Comparison of ENCODE assay signal across 21 mouse cellular contexts in the genomic region with DNA sequence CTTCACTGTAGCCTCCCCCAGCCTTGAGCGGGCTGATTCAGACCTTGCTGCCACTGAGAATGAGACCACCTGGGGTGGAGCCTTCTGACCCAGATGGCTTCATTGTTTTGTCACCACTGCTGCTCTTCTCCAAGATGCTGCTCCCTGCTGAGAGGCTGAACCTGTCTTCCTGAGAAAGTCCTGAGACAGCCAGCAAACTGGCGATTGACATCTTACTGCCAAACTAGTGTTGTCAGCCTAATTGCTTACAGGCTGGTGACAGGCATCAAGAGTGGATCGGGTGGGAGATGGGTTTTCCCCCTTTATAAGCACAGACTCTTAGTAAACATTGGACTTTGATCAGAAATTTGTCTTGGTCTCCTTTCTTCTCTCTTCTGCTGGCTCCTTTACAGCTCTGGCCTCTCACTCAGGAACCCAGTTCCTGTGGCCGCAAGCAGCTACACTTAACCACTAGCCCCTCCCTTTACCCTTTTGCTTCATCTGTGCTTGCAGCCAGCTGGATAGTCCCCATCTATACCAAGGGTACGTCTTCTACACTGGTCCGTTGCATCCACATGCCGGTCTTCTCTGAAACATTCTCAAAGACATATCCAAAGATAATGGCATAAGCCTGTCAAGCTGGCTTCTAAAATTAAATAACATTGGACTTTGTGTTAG. TPM values are rescaled to one million over a fixed set of nuclear protein-coding genes. Genes with fewer than 3 reads are reported as not detected.
DNase-seq lines count a peak whose midpoint lies in the region; ATAC-seq and TF ChIP-seq lines count a peak whose summit lies in the region.
"Had no signal": no experiment of that assay in that cellular context is flagged by ENCODE, and none has a peak within 500 bp of the region (broad histone marks: within the 10 kb centered on the region; RNA-seq: fewer than 3 reads in every experiment).

No protein-coding gene starts in this region.

- H3K27me3 ChIP-seq in liver, adult 2 months (ENCODE audit: control insufficient read depth, insufficient read depth, low read length) = no peaks in the 10 kb centered on the region
- peaks cover 8% of the 10 kb centered on the region; the same call in 1 of the 2 replicates for H3K27me3 ChIP-seq in liver, embryonic 12.5 days (replicated peaks)
- no peaks in the 10 kb centered on the region for H3K27me3 ChIP-seq in ES-Bruce4 (ENCODE audit: control insufficient read depth, insufficient read depth, low read length, poor library complexity, severe bottlenecking)
- H3K27me3 ChIP-seq: embryonic facial prominence, embryonic 15.5 days had no signal

- H3K4me3 ChIP-seq in liver, adult 2 months (ENCODE audit: insufficient read depth, low read depth, low read length) = no peak overlapping the region
- H3K4me3 ChIP-seq in liver, embryonic 12.5 days = no peak overlapping the region
- H3K4me3 ChIP-seq in ES-Bruce4 (ENCODE audit: low read depth, low read length) = no peak overlapping the region
- H3K4me3 ChIP-seq: embryonic facial prominence, embryonic 15.5 days; erythroblast, embryonic 14.5 days; forebrain, embryonic 10.5 days; heart, embryonic 10.5 days had no signal

- H3K79me2 ChIP-seq in liver, adult 2 months (ENCODE audit: control insufficient read depth, insufficient read depth, low read length) = no peaks in the 10 kb centered on the region

- no peaks in the 10 kb centered on the region for H3K36me3 ChIP-seq in liver, adult 2 months (ENCODE audit: control insufficient read depth, insufficient read depth, low read length)
- H3K36me3 ChIP-seq in liver, embryonic 12.5 days = no peaks in the 10 kb centered on the region
- no peaks in the 10 kb centered on the region for H3K36me3 ChIP-seq in ES-Bruce4 (ENCODE audit: control insufficient read depth, insufficient read depth, low read length, poor library complexity, severe bottlenecking)
- H3K36me3 ChIP-seq: embryonic facial prominence, embryonic 15.5 days; forebrain, embryonic 10.5 days; heart, embryonic 10.5 days had no signal

- intact Hi-C loops in left cerebral cortex, postnatal 4 days (cut with DNase I) = no loop called here

- TF ChIP-seq CTCF in liver, adult 2 months (IDR thresholded peaks at IDR 0.05; ENCODE audit: low read depth, low read length) = no peak
- TF ChIP-seq CTCF in ES-Bruce4 (IDR thresholded peaks at IDR 0.05; ENCODE audit: low read depth, low read length) = no peak

- no peak overlapping the region for H3K4me2 ChIP-seq in liver, embryonic 12.5 days
- H3K4me2 ChIP-seq: embryonic facial prominence, embryonic 15.5 days; hindbrain, embryonic 14.5 days had no signal

- DNase-seq in liver, adult 2 months (ENCODE audit: extremely low read depth, low read depth, low spot score) = no peak
- DNase-seq in adipocyte (ENCODE audit: low spot score) = peak; percentile 77
- DNase-seq in cerebellum, adult 9-11 months = no peak
- no peak for DNase-seq in left cerebral cortex, postnatal 4 days
- DNase-seq in kidney, adult 8-10 months = no peak
- DNase-seq: adrenal gland, postnatal 14 days; cerebellum, adult 18-20 months; embryo, embryonic 11 days; gastrocnemius, postnatal 36 days; heart, adult 18-20 months; heart, postnatal 10 days had no signal

- H3K9me3 ChIP-seq in liver, embryonic 12.5 days (replicated peaks) = no peaks in the 10 kb centered on the region
- H3K9me3 ChIP-seq in ES-Bruce4 (replicated peaks; ENCODE audit: control insufficient read depth, insufficient read depth, low read length, poor library complexity, severe bottlenecking) = no peaks in the 10 kb centered on the region
- H3K9me3 ChIP-seq: embryonic facial prominence, embryonic 15.5 days; forebrain, embryonic 10.5 days; heart, embryonic 10.5 days had no signal

- no peak for TF ChIP-seq POLR2A in liver, adult 2 months (IDR thresholded peaks at IDR 0.05; ENCODE audit: extremely low read depth, insufficient read depth, low read length)
- TF ChIP-seq POLR2A in ES-Bruce4 (IDR thresholded peaks at IDR 0.05; ENCODE audit: insufficient read depth, low read length) = no peak

- 80% methylated on average over 7 of the region's 7 CpGs for WGBS in liver, adult 2 months
- WGBS in liver, embryonic 12.5 days (ENCODE audit: insufficient replicate concordance) = 60% methylated on average over 7 of the region's 7 CpGs

- no peak for ATAC-seq in liver, embryonic 12.5 days
- ATAC-seq in megakaryocyte progenitor cell, adult 5-6 weeks (replicated peaks; ENCODE audit: poor library complexity) = peak; percentile 59
- ATAC-seq: forebrain, embryonic 14.5 days had no signal

- H3K9ac ChIP-seq in liver, adult 2 months (ENCODE audit: low read depth, low read length) = no peak overlapping the region
- H3K9ac ChIP-seq in liver, embryonic 12.5 days = no peak overlapping the region
- no peak overlapping the region for H3K9ac ChIP-seq in ES-Bruce4 (ENCODE audit: low read depth, poor library complexity, severe bottlenecking)
- H3K9ac ChIP-seq: embryonic facial prominence, embryonic 15.5 days; hindbrain, embryonic 14.5 days had no signal

- 0 out of 2 replicates have a peak, but pooled peaks have one; percentile 38 for TF ChIP-seq EP300 in ES-Bruce4 (IDR thresholded peaks at IDR 0.05; ENCODE audit: insufficient read depth, low read depth, low read length)

- peak overlapping the region; percentile 98 for H3K27ac ChIP-seq in liver, adult 2 months (replicated peaks; ENCODE audit: insufficient read depth, low read depth, low read length)
- H3K27ac ChIP-seq in liver, embryonic 12.5 days = no peak overlapping the region
- no peak overlapping the region for H3K27ac ChIP-seq in ES-Bruce4 (ENCODE audit: insufficient read depth, low read length)
- H3K27ac ChIP-seq: embryonic facial prominence, embryonic 15.5 days; forebrain, embryonic 10.5 days; heart, embryonic 10.5 days; hindbrain, embryonic 14.5 days had no signal

- peaks cover 18% of the 10 kb centered on the region for H3K4me1 ChIP-seq in liver, adult 2 months (ENCODE audit: control insufficient read depth, insufficient read depth, low read length)
- peaks cover 5% of the 10 kb centered on the region; the same call in 1 of the 2 replicates for H3K4me1 ChIP-seq in liver, embryonic 12.5 days
- peaks cover 3% of the 10 kb centered on the region for H3K4me1 ChIP-seq in ES-Bruce4 (ENCODE audit: control insufficient read depth, insufficient read depth, low read length)
- H3K4me1 ChIP-seq: embryonic facial prominence, embryonic 15.5 days; heart, embryonic 10.5 days had no signal

RNA-seq across cellular contexts. Expression of gene Gm19426, which starts 13.7 kb away (rescaled TPM):
- 1.7 and 3.1 TPM in 2 replicates for total RNA-seq in liver, adult 2 months (2014; rRNA removed)
- polyA plus RNA-seq in liver, adult 2 months (2012; rRNA removed) = 1.9 and 3.0 TPM in 2 replicates
- 3.8 and 3.9 TPM in 2 replicates for polyA plus RNA-seq in liver, embryonic 12.5 days (2016; fragmentation: Nextera tagmentation; extraction: Ambion mirVana)
- polyA plus RNA-seq in ES-Bruce4 (2011; ENCODE audit: insufficient read depth, insufficient read length, low read depth, missing spikeins) = 9.9 and 10.3 TPM in 2 replicates
- total RNA-seq in megakaryocyte progenitor cell, adult 5-6 weeks (2015) = 0.39 TPM in 1 of 2 replicates, not detected in the other
- not detected in 2 replicates for total RNA-seq in megakaryocyte progenitor cell, adult 5-6 weeks (2017)
- 1 to 10 TPM; 5.8 to 6.9 TPM for total RNA-seq in left cerebral cortex, postnatal 4 days (2021)
- total RNA-seq: hematopoietic stem cell, adult 5-6 weeks had no signal

RNA-seq across cellular contexts. Expression of gene Serping1, which starts 18.1 kb away (rescaled TPM):
- 298 and 437 TPM in 2 replicates for total RNA-seq in liver, adult 2 months (2014; rRNA removed)
- polyA plus RNA-seq in liver, adult 2 months (2012; rRNA removed) = 979 and 1,033 TPM in 2 replicates
- polyA plus RNA-seq in liver, embryonic 12.5 days (2016; fragmentation: Nextera tagmentation; extraction: Ambion mirVana) = 30.8 and 32.3 TPM in 2 replicates
- 17.2 and 19.2 TPM in 2 replicates for polyA plus RNA-seq in ES-Bruce4 (2011; ENCODE audit: insufficient read depth, insufficient read length, low read depth, missing spikeins)
- 0.22 TPM in 1 of 2 replicates, not detected in the other for total RNA-seq in megakaryocyte progenitor cell, adult 5-6 weeks (2015)
- not detected in 2 replicates for total RNA-seq in megakaryocyte progenitor cell, adult 5-6 weeks (2017)
- total RNA-seq in left cerebral cortex, postnatal 4 days (2021) = 1 to 10 TPM; 5.6 to 6.2 TPM
- total RNA-seq: hematopoietic stem cell, adult 5-6 weeks had no signal
- polyA plus RNA-seq: erythroblast, embryonic 14.5 days had no signal

RNA-seq across cellular contexts. Expression of gene Ypel4, which starts 23.3 kb away (rescaled TPM):
- not detected in 2 replicates for total RNA-seq in liver, adult 2 months (2014; rRNA removed)
- polyA plus RNA-seq in liver, adult 2 months (2012; rRNA removed) = 0.05 TPM in 2 replicates
- 49.8 and 52.1 TPM in 2 replicates for polyA plus RNA-seq in liver, embryonic 12.5 days (2016; fragmentation: Nextera tagmentation; extraction: Ambion mirVana)
- 0.56 and 0.73 TPM in 2 replicates for polyA plus RNA-seq in ES-Bruce4 (2011; ENCODE audit: insufficient read depth, insufficient read length, low read depth, missing spikeins)
- total RNA-seq in megakaryocyte progenitor cell, adult 5-6 weeks (2015) = 0.07 and 0.12 TPM in 2 replicates
- 0.27 TPM in 1 of 2 replicates, not detected in the other for total RNA-seq in megakaryocyte progenitor cell, adult 5-6 weeks (2017)
- total RNA-seq in left cerebral cortex, postnatal 4 days (2021) = 10 to 100 TPM; 13.7 to 15.4 TPM

RNA-seq across cellular contexts. Expression of gene Clp1, which starts 30.0 kb away (rescaled TPM):
- 7.9 and 10.9 TPM in 2 replicates for total RNA-seq in liver, adult 2 months (2014; rRNA removed)
- 8.6 and 12.6 TPM in 2 replicates for polyA plus RNA-seq in liver, adult 2 months (2012; rRNA removed)
- polyA plus RNA-seq in liver, embryonic 12.5 days (2016; fragmentation: Nextera tagmentation; extraction: Ambion mirVana) = 57.2 and 59.8 TPM in 2 replicates
- polyA plus RNA-seq in ES-Bruce4 (2011; ENCODE audit: insufficient read depth, insufficient read length, low read depth, missing spikeins) = 32.9 and 34.9 TPM in 2 replicates
- total RNA-seq in megakaryocyte progenitor cell, adult 5-6 weeks (2015) = 42.5 and 44.7 TPM in 2 replicates
- 37.3 and 43.5 TPM in 2 replicates for total RNA-seq in megakaryocyte progenitor cell, adult 5-6 weeks (2017)
- 1 to 10 TPM; 8.3 to 9.3 TPM for total RNA-seq in left cerebral cortex, postnatal 4 days (2021)

RNA-seq across cellular contexts. Expression of gene Ube2l6, which starts 41.5 kb away (rescaled TPM):
- total RNA-seq in liver, adult 2 months (2014; rRNA removed) = 42.4 and 44.3 TPM in 2 replicates
- 99.8 and 106 TPM in 2 replicates for polyA plus RNA-seq in liver, adult 2 months (2012; rRNA removed)
- 293 and 321 TPM in 2 replicates for polyA plus RNA-seq in liver, embryonic 12.5 days (2016; fragmentation: Nextera tagmentation; extraction: Ambion mirVana)
- 12.6 and 14.3 TPM in 2 replicates for polyA plus RNA-seq in ES-Bruce4 (2011; ENCODE audit: insufficient read depth, insufficient read length, low read depth, missing spikeins)
- total RNA-seq in megakaryocyte progenitor cell, adult 5-6 weeks (2015) = 9.6 and 11.2 TPM in 2 replicates
- total RNA-seq in megakaryocyte progenitor cell, adult 5-6 weeks (2017) = 8.5 and 12.7 TPM in 2 replicates
- total RNA-seq in left cerebral cortex, postnatal 4 days (2021) = 1 to 10 TPM; 5.3 to 5.7 TPM

Comparison
In these comparisons a context has a peak if more than half of its experiments do, and no peak if none do; other contexts are left out.
1. RNA of gene Serping1, which starts 18.1 kb away (total RNA-seq): 298 to 437 TPM in liver, adult 2 months; 5.6 to 6.2 TPM in left cerebral cortex, postnatal 4 days and 0.22 TPM in megakaryocyte progenitor cell, adult 5-6 weeks; every median in the first group is over 10 times any median in the second.
2. RNA of gene Ypel4, which starts 23.3 kb away (total RNA-seq): 13.7 to 15.4 TPM in left cerebral cortex, postnatal 4 days; not detected in liver, adult 2 months and 0.07 to 0.27 TPM in megakaryocyte progenitor cell, adult 5-6 weeks; every median in the first group is over 10 times any median in the second.